Mouse (Mus musculus) heart, postnatal 0 days (tissue): ENCODE data around the gene Meox2. TPM values are rescaled to one million over a fixed set of nuclear protein-coding genes. Genes with fewer than 3 reads are reported as not detected.

Experiments
- ATAC-seq: fragments of 200-750 bp; cut with Nextera tagmentation; 2 replicates; pipeline ENCODE4 v1.8.0; 2017; ENCODE audit warnings: low read depth, moderate number of reproducible peaks, moderate library complexity; ENCODE audit not compliant: insufficient read depth
- DNase-seq: peaks from one replicate; pipeline ENCODE4 v3.0.0-alpha.2; 2016; ENCODE audit warnings: low spot score
- H3K27ac ChIP-seq: fragments of 300-500 bp; sonication (generic); 2 replicates; pipeline ENCODE4 v1.5.1; 2014; ENCODE audit warnings: low read depth, mild to moderate bottlenecking
- H3K27me3 ChIP-seq: fragments of 300-500 bp; sonication (generic); 2 replicates; pipeline ENCODE4 v1.6.1; 2014; ENCODE audit warnings: low read length, mixed read lengths; ENCODE audit not compliant: control insufficient read depth, insufficient read depth
- H3K36me3 ChIP-seq: fragments of 300-500 bp; sonication (generic); replicated peaks from 2 replicates; pipeline ENCODE4 v1.6.1; 2014; ENCODE audit warnings: low read length, mixed read lengths; ENCODE audit not compliant: control insufficient read depth, insufficient read depth
- H3K4me1 ChIP-seq: fragments of 300-500 bp; sonication (generic); 2 replicates; pipeline ENCODE4 v1.6.1; 2014; ENCODE audit warnings: antibody characterized with exemption; ENCODE audit not compliant: control insufficient read depth, insufficient read depth
- H3K4me2 ChIP-seq: fragments of 300-500 bp; sonication (generic); 2 replicates; pipeline ENCODE4 v1.6.1; 2014; ENCODE audit warnings: low read depth, mild to moderate bottlenecking, low read length, moderate library complexity
- H3K4me3 ChIP-seq: fragments of 300-500 bp; sonication (generic); 2 replicates; pipeline ENCODE4 v1.5.1; 2014; ENCODE audit warnings: low read depth, low read length
- H3K9ac ChIP-seq: fragments of 300-500 bp; sonication (generic); replicated peaks from 2 replicates; pipeline ENCODE4 v1.6.1; 2014; ENCODE audit warnings: low read depth, low read length, mixed read lengths
- H3K9me3 ChIP-seq: fragments of 300-500 bp; sonication (generic); replicated peaks from 2 replicates; pipeline ENCODE4 v1.6.1; 2016; ENCODE audit warnings: low read length; ENCODE audit not compliant: control insufficient read depth
- CTCF ChIP-seq: IDR thresholded peaks from 2 replicates; pipeline ENCODE4 v1.5.1; 2016; ENCODE audit warnings: antibody characterized with exemption, control low read depth, low read depth
- EP300 ChIP-seq: IDR thresholded peaks from 2 replicates; pipeline ENCODE4 v1.6.1; 2016; ENCODE audit warnings: antibody characterized with exemption, low read depth
- WGBS: fragments of 180-500 bp; shearing (Covaris S2); extraction: QIAGEN DNeasy Blood & Tissue Kit; methylation state at CpG from one replicate; pipeline ENCODE4 v1.1.7; 2014; 5-methylcytosine and 5-hydroxymethylcytosine counted together
- polyA plus RNA-seq: library from polyadenylated mRNA; unstranded; fragments of >200 nt; fragmentation: Nextera tagmentation; extraction: Ambion mirVana; gene quantifications from 2 replicates; pipeline ENCODE4 v1.2.1, GENCODE M21; 2015
- total RNA-seq: library from RNA; depleted of rRNA; stranded (reverse); fragments of >200 nt; gene quantifications from 2 replicates; pipeline ENCODE4 v1.2.3, GENCODE M21; 2014; ENCODE audit warnings: low replicate concordance; rRNA removed

The Meox2 gene
- total and polyA plus RNA-seq, 2 experiments from 2014 or later: 9.3 to 26.6 TPM

DNA sequence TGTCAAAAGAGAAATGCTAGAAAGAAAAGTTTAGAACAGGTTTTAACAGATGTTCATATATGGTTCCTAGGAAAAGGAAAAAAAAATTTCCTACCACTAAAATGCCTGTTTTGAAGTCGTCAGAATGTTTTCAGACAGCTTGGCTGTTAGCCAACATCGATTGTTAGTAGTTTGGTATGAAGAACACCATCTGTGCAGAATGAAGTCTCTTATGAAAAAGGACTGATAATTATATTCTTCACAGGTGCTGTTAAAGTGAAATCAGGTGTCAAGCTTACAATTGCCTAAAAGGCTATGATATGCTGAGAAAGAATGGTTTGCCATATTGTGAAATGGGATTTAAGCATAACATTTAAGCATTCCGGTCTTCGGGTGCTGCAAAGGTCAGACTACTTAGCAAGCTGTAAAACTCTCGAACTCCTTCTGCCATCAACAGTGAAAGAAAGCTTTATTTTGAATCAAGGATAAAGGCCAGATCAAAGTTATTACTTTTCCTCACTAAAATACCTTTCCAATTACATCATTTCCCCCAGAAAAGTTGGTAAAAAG lies 80.7 kb downstream of the Meox2 start:
- H3K9me3 ChIP-seq: no peaks in the 10 kb centered on the region
- 45% methylated on average over 5 of the region's 5 CpGs for WGBS
- H3K4me3 ChIP-seq: no peak overlapping the region
- no peaks in the 10 kb centered on the region for H3K36me3 ChIP-seq
- H3K4me1 ChIP-seq: no peaks in the 10 kb centered on the region
- no peak overlapping the region for H3K4me2 ChIP-seq
- H3K27ac ChIP-seq: no peak overlapping the region
- H3K9ac ChIP-seq: no peak overlapping the region
- DNase-seq: no peak
- no peak for ATAC-seq
- H3K27me3 ChIP-seq: no peaks in the 10 kb centered on the region
- no peak for TF ChIP-seq CTCF
- TF ChIP-seq EP300: no peak

Other genes starting within 250 kb of the Meox2 start
- 0.27 and 1.9 TPM in 2 replicates for gene Agmo, start 133.1 kb downstream of the Meox2 start, total RNA-seq
- gene Agmo, start 133.1 kb downstream of the Meox2 start, polyA plus RNA-seq: 0.70 and 0.74 TPM in 2 replicates